Mouse (Mus musculus) neural tube, embryonic 15.5 days (tissue): Measurements from ENCODE around the gene Kif19a. TPM values are rescaled to one million over a fixed set of nuclear protein-coding genes. Genes with fewer than 3 reads are reported as not detected.
A peak's percentile ranks its signal among the peaks of the same experiment; 100 is the strongest.

Experiments
- ATAC-seq: fragments of 200-750 bp; cut with Nextera tagmentation; 2 replicates; pipeline ENCODE4 v1.8.0; 2017; ENCODE audit warnings: mild to moderate bottlenecking, moderate TSS enrichment, moderate library complexity; ENCODE audit not compliant: low FRiP score
- H3K27ac ChIP-seq: fragments of 300-500 bp; sonication (generic); replicated peaks from 2 replicates; pipeline ENCODE4 v1.5.1; 2015; ENCODE audit warnings: mild to moderate bottlenecking, inconsistent platforms
- H3K27me3 ChIP-seq: fragments of 300-500 bp; sonication (generic); replicated peaks from 2 replicates; pipeline ENCODE4 v1.6.1; 2015; ENCODE audit warnings: inconsistent platforms
- H3K36me3 ChIP-seq: fragments of 300-500 bp; sonication (generic); 2 replicates; pipeline ENCODE4 v1.6.1; 2015; ENCODE audit warnings: inconsistent platforms
- H3K4me1 ChIP-seq: fragments of 300-500 bp; sonication (generic); 2 replicates; pipeline ENCODE4 v1.6.1; 2015; ENCODE audit warnings: inconsistent platforms
- H3K4me2 ChIP-seq: fragments of 300-500 bp; sonication (generic); 2 replicates; pipeline ENCODE4 v1.6.1; 2015; ENCODE audit warnings: inconsistent platforms, mild to moderate bottlenecking, moderate library complexity
- H3K4me3 ChIP-seq: fragments of 300-500 bp; sonication (generic); replicated peaks from 2 replicates; pipeline ENCODE4 v1.5.1; 2015; ENCODE audit warnings: mild to moderate bottlenecking, inconsistent platforms
- H3K9ac ChIP-seq: fragments of 300-500 bp; sonication (generic); replicated peaks from 2 replicates; pipeline ENCODE4 v1.6.1; 2015; ENCODE audit warnings: mild to moderate bottlenecking, inconsistent platforms
- H3K9me3 ChIP-seq: fragments of 300-500 bp; sonication (generic); replicated peaks from 2 replicates; pipeline ENCODE4 v1.6.1; 2016; ENCODE audit warnings: inconsistent platforms
- WGBS: fragments of 180-500 bp; shearing (Covaris S2); methylation state at CpG from one replicate; pipeline ENCODE4 v1.1.7; 2015; ENCODE audit warnings: mixed read lengths; 5-methylcytosine and 5-hydroxymethylcytosine counted together
- polyA plus RNA-seq: library from polyadenylated mRNA; unstranded; fragments of >200 nt; fragmentation: Nextera tagmentation; extraction: Ambion mirVana; gene quantifications from 2 replicates; pipeline ENCODE4 v1.2.1, GENCODE M21; 2015

Kif19a gene
- polyA plus RNA-seq, 1 experiment from 2014 or later: 0.47 TPM

GRCm38 (mm10) chr11:114731711-114732110 is 33.5 kb upstream of the Kif19a start:
- Histone ChIP-seq H3K4me1 (peaks cover 25% of the 10 kb centered on the region), H3K9ac (no peak overlapping the region), H3K27me3 (0 out of 2 replicates have a peak, but pooled peaks cover 3% of the 10 kb centered on the region), H3K4me2 (no peak overlapping the region), H3K27ac (no peak overlapping the region), H3K4me3 (no peak overlapping the region), H3K9me3 (no peaks in the 10 kb centered on the region), H3K36me3 (no peaks in the 10 kb centered on the region)
- no peak for ATAC-seq
- 83% methylated on average over 4 of the region's 4 CpGs for WGBS

GRCm38 (mm10) chr11:114732890-114733289 is 32.3 kb upstream of the Kif19a start:
- no peak overlapping the region for H3K4me2 ChIP-seq
- no peak overlapping the region for H3K4me3 ChIP-seq
- H3K36me3 ChIP-seq: no peaks in the 10 kb centered on the region
- H3K27ac ChIP-seq: no peak overlapping the region
- whole genome bisulfite sequencing: 84% methylated on average over 22 of the region's 22 CpGs
- H3K9ac ChIP-seq: no peak overlapping the region
- H3K9me3 ChIP-seq: no peaks in the 10 kb centered on the region
- no peak for ATAC-seq
- peaks cover 13% of the 10 kb centered on the region for H3K4me1 ChIP-seq
- 0 out of 2 replicates have a peak, but pooled peaks cover 3% of the 10 kb centered on the region for H3K27me3 ChIP-seq

- no peak overlapping the region for H3K27ac ChIP-seq
- no peak for ATAC-seq
- H3K9me3 ChIP-seq: no peaks in the 10 kb centered on the region
- H3K4me1 ChIP-seq: peaks cover 11% of the 10 kb centered on the region
- no peak overlapping the region for H3K4me3 ChIP-seq
- no peak overlapping the region for H3K4me2 ChIP-seq
- H3K27me3 ChIP-seq: no peaks in the 10 kb centered on the region
- no peaks in the 10 kb centered on the region for H3K36me3 ChIP-seq
- WGBS: 85% methylated on average over 2 of the region's 2 CpGs
- H3K9ac ChIP-seq: no peak overlapping the region
Measured at GRCm38 (mm10) chr11:114736111-114736510, 29.1 kb upstream of the Kif19a start.

GRCm38 (mm10) chr11:114736913-114737624 is 28.1 kb upstream of the Kif19a start:
- Histone ChIP-seq H3K9ac (no peak overlapping the region), H3K27ac (no peak overlapping the region), H3K27me3 (no peaks in the 10 kb centered on the region), H3K4me1 (peaks cover 14% of the 10 kb centered on the region), H3K9me3 (no peaks in the 10 kb centered on the region), H3K4me3 (no peak overlapping the region), H3K36me3 (no peaks in the 10 kb centered on the region), H3K4me2 (peak overlapping the region; percentile 20; the same call in 1 of the 2 replicates)
- ATAC-seq: no peak; the same call in 1 of the 2 replicates
- WGBS: 28% methylated on average over 11 of the region's 11 CpGs

- Histone ChIP-seq H3K27ac (no peak overlapping the region), H3K4me3 (no peak overlapping the region), H3K4me1 (peaks cover 16% of the 10 kb centered on the region), H3K36me3 (no peaks in the 10 kb centered on the region), H3K4me2 (no peak overlapping the region), H3K27me3 (0 out of 2 replicates have a peak, but pooled peaks cover 5% of the 10 kb centered on the region), H3K9ac (no peak overlapping the region), H3K9me3 (no peaks in the 10 kb centered on the region)
- no peak for ATAC-seq
- 28% methylated on average over 10 of the region's 10 CpGs for WGBS
Measured at GRCm38 (mm10) chr11:114740598-114740997, 24.6 kb upstream of the Kif19a start.

- H3K9ac ChIP-seq: no peak overlapping the region
- ATAC-seq: no peak
- WGBS: 3% methylated on average over 6 of the region's 6 CpGs
- H3K27ac ChIP-seq: no peak overlapping the region
- no peak overlapping the region for H3K4me2 ChIP-seq
- no peaks in the 10 kb centered on the region for H3K9me3 ChIP-seq
- H3K36me3 ChIP-seq: no peaks in the 10 kb centered on the region
- H3K4me3 ChIP-seq: no peak overlapping the region
- 0 out of 2 replicates have a peak, but pooled peaks cover 5% of the 10 kb centered on the region for H3K27me3 ChIP-seq
- peaks cover 16% of the 10 kb centered on the region for H3K4me1 ChIP-seq
Measured at GRCm38 (mm10) chr11:114741451-114741850, 23.7 kb upstream of the Kif19a start.

GRCm38 (mm10) chr11:114745134-114745533 is 20.1 kb upstream of the Kif19a start:
- H3K4me1 ChIP-seq: peaks cover 13% of the 10 kb centered on the region
- H3K4me2 ChIP-seq: peak overlapping the region; percentile 48
- H3K9me3 ChIP-seq: no peaks in the 10 kb centered on the region
- H3K36me3 ChIP-seq: no peaks in the 10 kb centered on the region
- peak overlapping the region; percentile 18; the same call in 1 of the 2 replicates for H3K4me3 ChIP-seq
- 0 out of 2 replicates have a peak, but pooled peaks cover 5% of the 10 kb centered on the region for H3K27me3 ChIP-seq
- H3K9ac ChIP-seq: no peak overlapping the region; the same call in 1 of the 2 replicates
- peak; percentile 53; the same call in 1 of the 2 replicates for ATAC-seq
- H3K27ac ChIP-seq: no peak overlapping the region
- WGBS: 1% methylated on average over 12 of the region's 12 CpGs

- no peak for ATAC-seq
- Histone ChIP-seq H3K4me1 (peaks cover 2% of the 10 kb centered on the region; the same call in 1 of the 2 replicates), H3K4me2 (no peak overlapping the region), H3K36me3 (no peaks in the 10 kb centered on the region), H3K9ac (no peak overlapping the region), H3K9me3 (no peaks in the 10 kb centered on the region), H3K27ac (no peak overlapping the region), H3K27me3 (0 out of 2 replicates have a peak, but pooled peaks cover 5% of the 10 kb centered on the region), H3K4me3 (no peak overlapping the region)
- WGBS: 66% methylated on average over 12 of the region's 12 CpGs
Measured at GRCm38 (mm10) chr11:114747564-114748138, 17.5 kb upstream of the Kif19a start.

- Histone ChIP-seq H3K9me3 (no peaks in the 10 kb centered on the region), H3K36me3 (no peaks in the 10 kb centered on the region), H3K9ac (no peak overlapping the region), H3K27me3 (peaks cover 16% of the 10 kb centered on the region), H3K4me2 (no peak overlapping the region), H3K4me1 (peaks cover 8% of the 10 kb centered on the region), H3K27ac (no peak overlapping the region), H3K4me3 (no peak overlapping the region)
- ATAC-seq: no peak
- WGBS: 59% methylated on average over 6 of the region's 6 CpGs
Measured at GRCm38 (mm10) chr11:114769911-114770310, 4.7 kb downstream of the Kif19a start.

- Histone ChIP-seq H3K27ac (no peak overlapping the region), H3K4me2 (no peak overlapping the region), H3K27me3 (0 out of 2 replicates have a peak, but pooled peaks cover 4% of the 10 kb centered on the region), H3K36me3 (no peaks in the 10 kb centered on the region), H3K4me1 (no peaks in the 10 kb centered on the region), H3K4me3 (no peak overlapping the region), H3K9ac (no peak overlapping the region), H3K9me3 (no peaks in the 10 kb centered on the region)
- ATAC-seq: no peak
- WGBS: 82% methylated on average over 2 of the region's 2 CpGs
Measured at GRCm38 (mm10) chr11:114771896-114772295, 6.7 kb downstream of the Kif19a start.

GRCm38 (mm10) chr11:114780076-114780475 is 14.9 kb downstream of the Kif19a start:
- Histone ChIP-seq H3K4me2 (no peak overlapping the region), H3K36me3 (no peaks in the 10 kb centered on the region), H3K9me3 (no peaks in the 10 kb centered on the region), H3K27ac (no peak overlapping the region), H3K27me3 (0 out of 2 replicates have a peak, but pooled peaks cover 8% of the 10 kb centered on the region), H3K4me1 (peaks cover 9% of the 10 kb centered on the region), H3K9ac (no peak overlapping the region), H3K4me3 (no peak overlapping the region)
- WGBS: 44% methylated on average over 9 of the region's 9 CpGs
- no peak for ATAC-seq

- no peak overlapping the region for H3K27ac ChIP-seq
- H3K9me3 ChIP-seq: no peaks in the 10 kb centered on the region
- ATAC-seq: no peak
- H3K36me3 ChIP-seq: no peaks in the 10 kb centered on the region
- 40% methylated on average over 10 of the region's 10 CpGs for WGBS
- H3K27me3 ChIP-seq: peaks cover 48% of the 10 kb centered on the region
- peaks cover 30% of the 10 kb centered on the region for H3K4me1 ChIP-seq
- H3K4me3 ChIP-seq: peak overlapping the region; percentile 34
- H3K4me2 ChIP-seq: peak overlapping the region; percentile 63
- peak overlapping the region; percentile 32; the same call in 1 of the 2 replicates for H3K9ac ChIP-seq
Measured at GRCm38 (mm10) chr11:114785892-114786291, 20.7 kb downstream of the Kif19a start.
